In the genomic region with DNA sequence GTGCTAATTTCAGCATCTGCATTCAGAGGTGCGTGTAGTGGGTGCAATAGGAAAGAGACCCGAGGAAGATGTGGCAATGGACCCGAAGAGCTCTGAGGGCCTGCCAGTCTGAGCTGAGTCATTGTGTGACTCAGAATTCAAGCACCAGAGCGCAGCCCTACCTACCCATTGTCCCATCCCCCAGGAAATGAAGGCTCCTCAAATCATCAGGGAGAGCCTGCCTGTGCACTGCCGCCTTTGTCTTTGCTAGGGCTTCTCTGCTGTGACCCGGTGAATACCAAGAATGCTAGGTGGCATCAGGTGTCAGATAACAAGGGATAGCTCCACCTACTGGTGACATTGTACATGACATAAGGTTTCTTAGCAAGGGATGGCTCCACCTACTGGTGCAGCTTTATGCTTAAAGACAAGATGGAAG, we compare ENCODE assay signal across 8 mouse cellular contexts. TPM values are rescaled to one million over a fixed set of nuclear protein-coding genes. Genes with fewer than 3 reads are reported as not detected.
DNase-seq lines count a peak whose midpoint lies in the region; ATAC-seq lines count a peak whose summit lies in the region.

No protein-coding gene starts in this region.

- H3K27me3 ChIP-seq in hindbrain, embryonic 16.5 days (replicated peaks; ENCODE audit: control insufficient read depth, insufficient read depth, low read length): no peaks in the 10 kb centered on the region

- DNase-seq in T-cell, adult 2 months (ENCODE audit: low spot score): peak; percentile 86
- DNase-seq in cerebellum, adult 9-11 months: peak; percentile 85
- peak; percentile 54 to 59 for DNase-seq in frontal cortex, postnatal 14 days (ENCODE audit: low spot score in 2 of 2)
- DNase-seq in left cerebral cortex, adult 18-20 months (ENCODE audit: low spot score in 2 of 2): peak; percentile 57 to 69
- peak; percentile 52 to 84 for DNase-seq in lung, postnatal 4 days
- DNase-seq in right cerebral cortex, adult 18-20 months: peak; percentile 75
- peak; percentile 59 for DNase-seq in urinary bladder, postnatal 25 days (ENCODE audit: low spot score)

- H3K9ac ChIP-seq in hindbrain, embryonic 16.5 days (ENCODE audit: low read depth, low read length): no peak overlapping the region

- peaks cover 46% of the 10 kb centered on the region for H3K4me1 ChIP-seq in hindbrain, embryonic 16.5 days (ENCODE audit: control insufficient read depth, insufficient read depth, low read depth, low read length)

- H3K36me3 ChIP-seq in hindbrain, embryonic 16.5 days (ENCODE audit: control insufficient read depth, insufficient read depth, low read length): peaks cover 20% of the 10 kb centered on the region

- H3K9me3 ChIP-seq in hindbrain, embryonic 16.5 days (ENCODE audit: control insufficient read depth, low read length): no peaks in the 10 kb centered on the region

- no peak for ATAC-seq in hindbrain, embryonic 16.5 days

- H3K4me2 ChIP-seq in hindbrain, embryonic 16.5 days (ENCODE audit: low read length): peak overlapping the region; percentile 94

- H3K27ac ChIP-seq in hindbrain, embryonic 16.5 days (ENCODE audit: low read depth, low read length): no peak overlapping the region

- 9% methylated on average over 6 of the region's 6 CpGs for WGBS in hindbrain, embryonic 16.5 days

- H3K4me3 ChIP-seq in hindbrain, embryonic 16.5 days (ENCODE audit: low read length): peak overlapping the region; percentile 16

RNA-seq across cellular contexts. Expression of gene Eno1, which starts 3.4 kb away (rescaled TPM):
- polyA plus RNA-seq in hindbrain, embryonic 16.5 days (2015; fragmentation: Nextera tagmentation; extraction: Ambion mirVana): 1,276 and 1,360 TPM in 2 replicates
- 100 to 1,000 TPM; 426 to 458 TPM for total RNA-seq in left cerebral cortex, adult 18-20 months (2021)

RNA-seq across cellular contexts. Expression of gene Car6, which starts 38.8 kb away (rescaled TPM):
- polyA plus RNA-seq in hindbrain, embryonic 16.5 days (2015; fragmentation: Nextera tagmentation; extraction: Ambion mirVana): not detected in 2 replicates
- not detected for total RNA-seq in left cerebral cortex, adult 18-20 months (2021)

RNA-seq across cellular contexts. Expression of gene Rere, which starts 41.5 kb away (rescaled TPM):
- 25.4 and 27.2 TPM in 2 replicates for polyA plus RNA-seq in hindbrain, embryonic 16.5 days (2015; fragmentation: Nextera tagmentation; extraction: Ambion mirVana)
- 100 to 1,000 TPM in 1 of 2 experiments, 10 to 100 TPM in 1; 89.9 to 102 TPM for total RNA-seq in left cerebral cortex, adult 18-20 months (2021)
